Comparison of ENCODE assay signal across 10 mouse cellular contexts in the genomic region with DNA sequence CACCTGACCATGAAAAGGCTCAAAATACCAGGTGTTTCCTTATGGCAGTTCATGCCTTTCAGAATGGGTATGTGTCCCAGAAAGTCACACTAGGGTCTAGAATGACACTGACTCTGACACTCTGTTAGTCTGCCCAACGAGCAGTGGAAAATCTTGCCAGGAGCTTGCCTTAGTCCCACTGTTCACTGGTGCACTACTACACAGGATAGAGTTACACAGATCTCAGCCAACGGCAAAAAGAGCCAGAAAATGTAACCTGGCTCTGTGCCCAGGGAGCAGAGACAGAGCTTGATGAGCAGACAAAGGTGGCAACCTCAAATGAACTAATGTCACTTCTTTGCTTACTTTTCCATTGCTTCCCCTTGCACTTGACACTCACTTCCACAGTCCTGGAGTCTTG.
A peak's percentile ranks its signal among the peaks of the same experiment; 100 is the strongest.
DNase-seq lines count a peak whose midpoint lies in the region; ATAC-seq and TF ChIP-seq lines count a peak whose summit lies in the region.
"Had no signal": no experiment of that assay in that cellular context is flagged by ENCODE, and none has a peak within 500 bp of the region (broad histone marks: within the 10 kb centered on the region; RNA-seq: fewer than 3 reads in every experiment).

No protein-coding gene starts in this region.

- peak; percentile 17 for DNase-seq in forebrain, postnatal 0 days
- no peak for DNase-seq in forebrain, embryonic 10.5 days (ENCODE audit: extremely low spot score, low spot score)
- DNase-seq in kidney, adult 11 months: no peak
- peak; percentile 28 for DNase-seq in Muller cell, postnatal 12 days (ENCODE audit: inconsistent ontology term)
- peak; percentile 65 to 68 for DNase-seq in cerebellum, postnatal 10 days
- no peak for DNase-seq in c-Kit-positive CD71-positive TER-119-positive erythroid progenitor cells, embryonic 14.5 days (ENCODE audit: low spot score)
- no peak for DNase-seq in lung, postnatal 36 days

- WGBS in forebrain, postnatal 0 days: 32% methylated on average over 2 of the region's 2 CpGs
- 83% methylated on average over 2 of the region's 2 CpGs for WGBS in forebrain, embryonic 10.5 days
- WGBS in kidney, embryonic 16.5 days: 6% methylated on average over 2 of the region's 2 CpGs

- H3K27ac ChIP-seq in forebrain, postnatal 0 days (ENCODE audit: low read depth, low read length): no peak overlapping the region
- no peak overlapping the region for H3K27ac ChIP-seq in forebrain, embryonic 10.5 days
- H3K27ac ChIP-seq in kidney, embryonic 16.5 days (ENCODE audit: low read length): no peak overlapping the region
- H3K27ac ChIP-seq: liver, embryonic 15.5 days had no signal

- H3K36me3 ChIP-seq in forebrain, postnatal 0 days (ENCODE audit: insufficient read depth): no peaks in the 10 kb centered on the region
- H3K36me3 ChIP-seq in forebrain, embryonic 10.5 days (replicated peaks): no peaks in the 10 kb centered on the region
- H3K36me3 ChIP-seq in kidney, embryonic 16.5 days (ENCODE audit: insufficient read depth, low read length): no peaks in the 10 kb centered on the region
- H3K36me3 ChIP-seq: liver, embryonic 15.5 days had no signal

- no peak overlapping the region for H3K4me3 ChIP-seq in forebrain, postnatal 0 days (ENCODE audit: low read depth, low read length)
- no peak overlapping the region for H3K4me3 ChIP-seq in forebrain, embryonic 10.5 days
- no peak overlapping the region for H3K4me3 ChIP-seq in kidney, embryonic 16.5 days (ENCODE audit: low read length)
- H3K4me3 ChIP-seq: liver, embryonic 15.5 days; megakaryocyte, embryonic 14.5 days had no signal

- no peak overlapping the region for H3K4me2 ChIP-seq in forebrain, postnatal 0 days (ENCODE audit: low read depth)
- no peak overlapping the region for H3K4me2 ChIP-seq in kidney, embryonic 16.5 days (replicated peaks; ENCODE audit: low read depth, low read length)
- H3K4me2 ChIP-seq: liver, embryonic 15.5 days had no signal

- H3K9me3 ChIP-seq in forebrain, postnatal 0 days (ENCODE audit: low read length): no peaks in the 10 kb centered on the region
- no peaks in the 10 kb centered on the region for H3K9me3 ChIP-seq in forebrain, embryonic 10.5 days
- no peaks in the 10 kb centered on the region for H3K9me3 ChIP-seq in kidney, embryonic 16.5 days (ENCODE audit: low read length)
- H3K9me3 ChIP-seq: liver, embryonic 15.5 days; megakaryocyte, embryonic 14.5 days had no signal

- H3K27me3 ChIP-seq in forebrain, postnatal 0 days (ENCODE audit: insufficient read depth, low read length): no peaks in the 10 kb centered on the region
- H3K27me3 ChIP-seq in forebrain, embryonic 10.5 days (ENCODE audit: poor library complexity, severe bottlenecking): no peaks in the 10 kb centered on the region
- no peaks in the 10 kb centered on the region for H3K27me3 ChIP-seq in kidney, embryonic 16.5 days (ENCODE audit: insufficient read depth, low read length)
- H3K27me3 ChIP-seq: liver, embryonic 15.5 days; megakaryocyte, embryonic 14.5 days had no signal

- no peaks in the 10 kb centered on the region for H3K4me1 ChIP-seq in forebrain, postnatal 0 days (ENCODE audit: insufficient read depth)
- H3K4me1 ChIP-seq in forebrain, embryonic 10.5 days: peaks cover 2% of the 10 kb centered on the region; the same call in 1 of the 2 replicates
- no peaks in the 10 kb centered on the region for H3K4me1 ChIP-seq in kidney, embryonic 16.5 days (ENCODE audit: insufficient read depth, low read length)
- H3K4me1 ChIP-seq: liver, embryonic 15.5 days had no signal

- no peak for TF ChIP-seq CTCF in forebrain, postnatal 0 days (IDR thresholded peaks at IDR 0.05; ENCODE audit: low read depth)

- H3K9ac ChIP-seq in forebrain, postnatal 0 days: no peak overlapping the region
- no peak overlapping the region for H3K9ac ChIP-seq in kidney, embryonic 16.5 days (replicated peaks; ENCODE audit: low read length)
- H3K9ac ChIP-seq: liver, embryonic 15.5 days had no signal

- peak; percentile 27 for ATAC-seq in forebrain, postnatal 0 days
- ATAC-seq in kidney, embryonic 16.5 days (ENCODE audit: low FRiP score, low TSS enrichment): peak; percentile 51; the same call in 1 of the 2 replicates

Comparison
In these comparisons a context has a peak if more than half of its experiments do, and no peak if none do; other contexts are left out.
1. DNase-seq: peak in forebrain, postnatal 0 days (single experiment), Muller cell, postnatal 12 days (single experiment) and cerebellum, postnatal 10 days (2 of 2); none in forebrain, embryonic 10.5 days (single experiment), kidney, adult 11 months (single experiment), c-Kit-positive CD71-positive TER-119-positive erythroid progenitor cells, embryonic 14.5 days (single experiment) and lung, postnatal 36 days (single experiment).